Mouse (Mus musculus) heart, adult 11 months (tissue): ENCODE results near the gene Atxn2.
"Not testable (repeated sequence)": the region's sequence is repeated elsewhere in the genome, so short reads cannot be mapped to it uniquely, and the experiment has no call there.

Experiments
- DNase-seq: peaks from one replicate; pipeline ENCODE4 v3.0.0; 2022

Atxn2 gene

GRCm38 (mm10) chr5:121711174-121711927, at the start of gene Atxn2:
Gene Atxn2 (plus strand): TSS chr5:121711337.
- DNase-seq = peak; percentile 100

DNA sequence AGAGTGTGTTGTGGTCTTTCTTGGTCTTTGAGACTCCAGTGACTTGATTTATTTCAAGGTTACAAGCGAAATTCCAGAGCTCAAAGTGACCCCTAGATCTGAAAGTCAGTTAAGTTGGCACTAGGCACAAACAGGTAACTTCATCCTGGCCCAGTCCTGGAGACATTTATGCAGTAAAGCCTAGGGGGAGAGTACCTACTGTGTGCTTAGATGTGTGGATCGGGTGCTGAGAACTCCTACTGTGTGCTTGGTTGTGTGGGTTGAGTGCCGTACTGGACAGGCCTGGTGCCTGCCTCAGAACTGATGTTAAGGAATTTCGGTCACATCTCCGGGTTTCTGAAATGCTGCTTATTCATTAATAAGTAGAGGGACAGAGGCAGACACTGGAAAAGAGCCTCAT, 49.6 kb upstream of the Atxn2 start:
- no peak for DNase-seq

- no peak for DNase-seq
Observed at GRCm38 (mm10) chr5:121663456-121663855, 47.7 kb upstream of the Atxn2 start.

- no peak for DNase-seq
Observed at GRCm38 (mm10) chr5:121664078-121664477, 47.1 kb upstream of the Atxn2 start.

GRCm38 (mm10) chr5:121664971-121665370, 46.2 kb upstream of the Atxn2 start:
- no peak for DNase-seq

DNA sequence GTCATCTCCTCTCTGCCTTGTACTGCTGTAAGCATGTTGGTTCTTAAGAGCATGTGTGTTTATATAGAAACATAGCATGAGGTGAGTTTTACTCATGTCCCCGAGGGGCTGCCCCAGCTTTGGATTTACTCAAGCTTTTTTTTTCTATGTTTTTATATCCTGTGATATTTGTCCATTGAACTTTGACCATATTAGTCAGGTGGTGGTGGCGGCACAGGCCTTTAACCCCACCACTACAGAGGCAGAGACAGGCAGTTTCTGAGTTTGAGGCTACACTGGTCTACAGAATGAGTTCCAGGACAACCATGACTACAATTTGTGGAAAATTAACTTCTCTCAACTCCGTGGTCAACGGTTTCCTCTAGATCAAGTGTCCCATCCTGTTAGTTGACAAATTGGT, 44.1 kb upstream of the Atxn2 start:
- no peak for DNase-seq

DNA sequence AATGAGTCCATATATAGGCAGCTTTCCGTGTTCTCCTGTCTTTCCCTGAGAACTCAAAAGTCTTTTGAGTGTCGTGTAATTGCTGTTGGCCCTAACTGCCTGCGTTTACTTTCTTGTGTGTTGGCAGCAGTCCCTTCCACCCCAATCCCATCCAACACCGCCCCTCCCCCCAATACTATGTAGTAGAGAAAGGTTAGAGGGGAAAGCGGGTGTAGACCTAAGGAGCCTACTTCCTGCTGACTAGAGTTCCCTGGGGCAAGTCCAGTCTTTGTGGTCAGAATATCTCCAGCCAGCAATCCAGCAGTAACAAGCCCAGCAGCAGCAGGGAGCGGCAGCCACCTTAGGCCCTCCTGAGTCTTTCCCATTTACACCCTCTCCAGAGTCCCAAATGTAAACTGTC, 42.7 kb upstream of the Atxn2 start:
- DNase-seq = no peak

DNA sequence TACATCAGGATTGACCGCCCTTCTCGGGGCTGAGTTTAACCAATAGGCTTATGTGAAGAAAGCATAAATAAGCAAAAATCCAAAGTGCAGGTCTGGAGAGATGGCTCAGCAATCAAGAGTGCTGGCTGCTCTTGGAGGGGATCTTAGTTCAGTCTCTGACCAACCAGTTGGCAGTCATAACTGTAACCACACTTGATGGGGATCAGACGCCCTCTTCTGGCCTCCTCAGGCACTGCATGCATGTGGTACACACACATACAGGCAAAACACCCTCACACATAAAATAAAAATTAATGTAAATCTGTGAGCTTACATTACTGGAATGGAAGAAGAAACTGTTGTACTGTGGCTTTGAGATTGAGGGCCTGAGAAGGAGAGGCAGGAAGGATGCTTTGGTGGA, 40.7 kb upstream of the Atxn2 start:
- DNase-seq = no peak

DNA sequence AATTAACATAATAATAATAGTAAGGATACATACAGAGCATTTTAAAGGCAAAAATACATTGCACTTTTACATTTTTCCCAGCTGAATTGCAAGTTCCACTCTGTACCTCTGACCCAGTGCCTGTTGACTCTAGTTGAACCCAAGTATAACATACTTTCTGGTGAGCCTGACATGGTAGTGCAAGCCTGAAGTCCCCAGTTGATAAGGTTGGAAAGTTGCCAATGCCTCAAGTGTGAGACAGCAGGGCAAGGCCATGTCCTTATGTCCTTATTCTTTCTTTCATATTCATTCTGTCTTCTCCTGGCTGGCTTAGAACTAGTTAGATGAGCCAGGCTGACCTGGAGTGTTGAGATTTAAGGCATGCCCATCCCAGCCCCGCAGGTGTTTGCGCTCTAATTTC, 28.9 kb upstream of the Atxn2 start:
- DNase-seq = no peak

GRCm38 (mm10) chr5:121685495-121685894, 25.6 kb upstream of the Atxn2 start:
- DNase-seq = no peak

DNA sequence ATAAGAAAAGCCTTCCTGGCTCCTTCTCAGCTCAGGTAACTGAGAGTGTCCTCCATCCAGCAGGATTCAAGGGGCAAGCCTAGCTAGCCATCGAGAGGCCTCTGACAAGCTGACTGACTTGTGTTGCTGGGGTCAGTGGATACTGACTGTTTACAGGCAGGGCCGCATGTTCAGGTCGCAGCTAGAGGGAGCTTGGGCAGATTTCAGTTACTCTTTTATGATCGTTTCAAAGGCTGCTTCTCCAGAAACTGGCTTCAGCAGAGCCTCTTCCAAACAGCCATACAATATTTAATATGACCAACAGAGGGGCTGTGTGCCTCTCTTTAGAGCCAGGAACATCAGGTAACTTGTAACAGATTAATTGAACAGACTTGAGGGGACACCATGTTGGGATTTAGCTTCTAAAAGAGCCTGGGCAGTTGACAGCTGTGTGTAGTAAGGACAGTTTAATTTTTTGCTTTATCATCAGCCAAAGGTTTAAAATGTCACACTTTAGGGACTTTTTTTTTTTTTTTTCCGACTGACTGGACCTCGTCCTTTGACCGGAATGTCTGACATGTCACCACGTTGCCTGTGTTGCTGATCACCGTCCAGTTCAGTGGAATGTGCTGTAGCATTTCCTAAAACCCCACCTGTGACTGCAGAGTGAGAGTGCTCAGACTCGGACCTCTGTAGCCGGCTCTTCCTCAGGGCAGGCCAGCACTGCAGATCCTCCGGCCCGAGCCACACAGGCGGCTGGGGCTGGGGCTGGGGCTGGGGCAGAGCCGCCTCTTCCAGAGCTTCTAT, 24.8 kb upstream of the Atxn2 start:
- no peak for DNase-seq

DNA sequence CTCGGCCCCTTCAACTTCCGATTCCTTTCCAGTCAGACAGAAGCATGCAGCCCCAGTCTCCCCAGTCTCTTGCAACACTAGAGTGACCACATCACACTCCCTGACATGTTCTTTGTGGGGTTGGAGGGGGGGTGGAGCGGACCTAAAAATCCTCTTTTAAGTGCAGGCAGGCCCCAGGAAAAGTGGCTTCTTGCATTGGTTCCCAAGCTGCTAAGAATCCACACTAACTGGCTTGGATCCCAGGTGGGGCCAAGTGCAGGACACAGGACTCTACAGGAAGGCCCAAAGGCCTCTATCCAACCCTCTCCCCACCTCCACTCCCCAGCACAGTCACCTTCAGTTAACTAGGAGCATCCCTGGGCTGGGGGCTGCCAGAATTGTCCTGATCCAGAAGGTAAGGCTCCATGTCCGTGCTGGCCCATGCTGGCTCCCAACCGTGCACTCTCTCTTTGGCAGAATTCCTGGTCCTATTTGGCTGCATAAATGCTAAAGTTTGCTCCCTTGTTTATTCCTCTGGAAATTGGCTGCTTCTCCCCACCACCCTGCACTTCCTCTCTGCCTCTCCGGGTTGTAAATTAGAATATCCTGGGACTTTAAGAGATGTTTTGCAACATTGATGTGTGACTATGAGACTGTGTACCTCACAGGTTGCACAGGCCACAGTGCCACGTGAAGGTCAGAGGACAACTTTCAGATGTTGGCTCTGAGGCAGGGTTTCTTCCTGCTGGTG, 20.5 kb upstream of the Atxn2 start:
- peak; percentile 97 for DNase-seq

DNA sequence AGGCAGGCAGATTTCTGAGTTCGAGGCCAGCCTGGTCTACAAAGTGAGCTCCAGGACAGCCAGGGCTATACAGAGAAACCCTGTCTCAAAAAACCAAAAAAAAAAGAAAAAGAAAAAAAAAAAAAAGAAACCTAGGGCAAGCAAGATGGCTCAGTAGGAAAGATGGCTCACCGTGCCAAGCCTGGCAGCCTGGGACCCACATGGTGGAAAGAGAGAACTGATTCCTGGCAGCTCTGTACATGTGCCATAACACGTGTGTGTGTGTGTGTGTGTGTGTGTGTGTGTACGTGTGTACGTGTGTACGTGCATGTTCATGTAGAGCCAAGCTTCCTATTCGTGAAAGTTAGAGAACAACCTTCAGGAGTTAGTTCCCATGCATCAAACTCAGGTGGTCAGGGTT, 19.7 kb upstream of the Atxn2 start:
- not testable (repeated sequence) for DNase-seq

GRCm38 (mm10) chr5:121692897-121693296, 18.2 kb upstream of the Atxn2 start:
- peak; percentile 63 for DNase-seq

DNA sequence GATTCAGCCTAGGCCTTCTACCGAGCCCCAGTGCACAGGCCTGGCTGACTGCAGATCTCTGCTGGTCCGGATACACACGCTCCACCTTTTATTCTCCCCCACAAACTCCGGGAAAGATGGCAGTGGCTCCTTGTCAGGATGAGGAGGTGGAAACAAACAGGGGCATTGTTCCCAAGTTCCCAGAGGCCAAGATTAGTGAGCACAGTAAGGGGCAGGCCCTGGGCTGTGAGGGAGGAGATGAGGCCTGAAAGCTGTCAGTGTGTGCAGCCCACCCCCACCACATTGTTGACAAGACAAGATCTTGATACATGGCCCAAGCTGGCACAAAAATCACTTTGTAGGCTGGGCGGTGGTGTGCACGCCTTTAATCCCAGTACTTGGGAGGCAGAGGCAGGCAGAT, 14.4 kb upstream of the Atxn2 start:
- no peak for DNase-seq

DNA sequence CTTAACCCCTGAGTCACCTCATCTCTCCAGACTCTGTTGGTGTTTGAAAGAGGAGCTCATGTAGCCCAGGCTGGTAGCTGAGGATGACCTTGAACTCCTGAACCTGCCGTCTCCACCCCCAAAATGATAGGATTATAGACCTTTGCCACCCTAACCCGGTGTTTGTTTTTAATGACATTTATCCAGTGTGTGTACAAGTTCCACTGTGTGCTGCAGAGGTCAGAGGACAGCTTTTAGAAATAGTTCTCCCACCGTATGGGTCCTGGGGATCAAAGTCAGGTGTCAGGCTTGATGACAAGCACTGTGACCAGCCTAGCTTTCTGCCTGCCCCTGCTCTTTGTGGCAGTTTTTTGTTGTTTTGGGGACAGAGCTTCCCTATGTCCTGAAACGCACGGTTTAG, 11.2 kb upstream of the Atxn2 start:
- no peak for DNase-seq

DNA sequence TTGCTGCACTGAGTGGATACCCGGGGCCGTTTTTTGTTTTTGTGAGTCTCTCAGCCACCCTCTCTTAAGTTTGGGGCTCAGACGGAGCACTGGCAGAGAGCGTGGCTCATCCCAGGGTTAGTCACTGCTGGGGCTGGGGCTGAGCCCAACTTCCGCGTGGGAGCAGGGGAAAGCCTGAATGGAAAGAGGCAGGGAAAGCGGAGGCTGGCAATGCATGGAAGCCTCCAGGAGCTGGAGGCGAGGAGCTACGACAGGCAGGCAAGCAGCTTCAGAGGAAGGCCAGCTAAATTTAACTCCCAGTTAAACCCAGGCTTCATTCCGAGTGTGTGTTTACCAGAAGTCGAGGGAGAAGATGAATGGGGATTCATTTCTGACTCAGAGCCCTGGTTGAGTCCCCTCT, 10.6 kb upstream of the Atxn2 start:
- DNase-seq = no peak

DNA sequence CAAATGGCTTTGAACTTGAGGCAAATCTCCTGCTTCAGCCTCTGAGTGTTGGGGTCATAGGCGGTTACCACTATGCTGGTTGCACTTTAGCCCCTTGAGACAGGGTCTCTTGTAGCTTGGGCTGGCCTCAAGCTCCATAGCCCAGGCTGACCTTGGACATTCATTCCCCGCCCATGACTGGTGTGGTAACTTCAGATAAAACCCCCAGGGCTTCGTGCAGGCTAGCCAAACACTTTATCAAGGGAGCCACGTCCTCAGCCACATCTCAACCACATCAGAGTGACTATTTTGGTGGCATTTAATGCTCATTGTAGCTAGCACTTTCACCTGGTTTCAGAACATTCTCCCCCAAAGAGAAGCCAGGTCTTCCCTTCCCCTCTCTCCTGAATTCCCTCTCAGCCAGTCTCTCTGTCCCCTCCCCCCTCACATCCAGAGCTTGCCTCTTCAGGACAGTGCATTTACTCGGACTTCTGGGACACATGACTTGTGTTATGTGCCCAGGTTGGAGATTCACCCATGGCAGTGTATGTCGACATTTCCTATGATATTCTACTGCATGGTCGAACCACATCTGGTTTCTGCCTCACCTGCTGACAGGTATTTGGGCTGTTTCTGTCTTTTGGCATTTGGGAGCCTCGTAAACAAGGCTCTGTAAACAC, 9.9 kb upstream of the Atxn2 start:
- no peak for DNase-seq

DNA sequence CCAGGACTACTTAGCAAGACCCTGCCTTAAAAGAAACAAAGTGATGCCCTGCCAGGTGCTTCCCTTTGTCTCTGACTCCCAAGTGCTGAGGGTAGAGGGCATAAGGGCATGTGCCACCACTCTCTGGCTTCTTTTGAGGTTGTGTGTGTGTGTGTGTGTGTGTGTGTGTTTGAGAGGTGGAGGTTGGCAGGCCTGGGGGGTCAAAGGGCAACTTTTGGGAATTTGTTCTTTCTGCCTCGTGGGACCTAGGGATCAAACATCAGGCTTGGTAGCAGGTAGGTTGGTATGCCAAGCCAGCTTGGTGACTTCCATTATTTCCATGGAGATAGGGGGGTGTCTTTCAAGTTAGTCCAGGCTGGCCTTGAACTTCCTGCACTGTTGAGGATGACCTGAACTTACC, 7.8 kb upstream of the Atxn2 start:
- DNase-seq = no peak

DNA sequence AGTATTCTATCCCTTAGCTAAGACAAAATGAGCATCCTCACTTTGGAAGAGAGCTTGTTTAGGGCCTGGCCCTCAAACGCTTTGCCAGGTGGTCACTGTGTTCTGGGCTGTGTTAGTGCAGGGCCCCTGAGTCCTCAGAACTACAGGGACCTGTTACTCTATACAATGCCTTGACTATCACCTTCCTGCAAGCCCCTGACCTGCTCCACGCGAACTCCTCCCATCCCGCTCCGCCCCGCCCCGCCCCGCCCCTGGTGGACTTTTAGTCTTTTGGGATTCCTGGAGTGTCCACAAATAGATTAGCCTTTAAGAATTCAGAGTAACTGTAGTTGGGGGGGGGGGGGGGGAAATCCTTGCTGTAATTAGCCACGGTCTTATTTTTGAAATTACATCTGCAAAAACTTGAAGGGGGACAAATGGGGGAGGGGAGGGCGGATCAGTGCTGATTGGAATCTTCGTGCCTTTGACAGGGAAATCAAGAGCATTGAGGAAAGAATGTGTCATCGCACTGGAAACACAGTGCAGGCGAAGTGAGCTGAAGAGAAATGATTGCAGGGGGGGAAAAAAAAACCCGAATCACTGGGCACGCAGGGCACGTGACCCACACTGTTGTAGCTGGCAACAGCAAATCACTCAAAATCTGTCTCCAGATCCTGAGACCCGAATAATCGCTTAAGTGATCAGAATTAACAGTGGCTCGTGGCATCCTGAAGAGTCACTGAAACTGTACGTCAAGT, 6.5 kb upstream of the Atxn2 start:
- no peak for DNase-seq

DNA sequence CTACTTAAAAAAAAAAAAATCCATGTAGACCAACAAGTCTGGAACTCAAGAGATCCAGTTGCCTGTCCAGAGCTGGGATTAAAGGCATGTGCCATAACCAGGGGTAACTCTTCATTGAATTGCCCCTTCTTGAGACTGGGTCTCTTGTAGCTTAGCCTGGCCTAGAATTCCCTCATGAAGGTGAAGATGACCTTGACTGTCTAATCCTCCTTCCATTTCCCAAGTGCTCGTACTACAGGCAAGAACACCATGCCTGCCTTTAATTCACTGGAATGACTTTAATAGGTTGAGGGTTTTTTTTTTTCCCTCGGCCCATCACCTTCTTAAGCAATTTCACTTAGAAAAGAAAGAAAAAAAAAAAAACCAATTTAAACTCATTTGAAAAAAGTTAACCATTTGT, 735 bp upstream of the Atxn2 start:
- no peak for DNase-seq

GRCm38 (mm10) chr5:121710851-121711173, 325 bp upstream of the Atxn2 start:
- no peak for DNase-seq

DNA sequence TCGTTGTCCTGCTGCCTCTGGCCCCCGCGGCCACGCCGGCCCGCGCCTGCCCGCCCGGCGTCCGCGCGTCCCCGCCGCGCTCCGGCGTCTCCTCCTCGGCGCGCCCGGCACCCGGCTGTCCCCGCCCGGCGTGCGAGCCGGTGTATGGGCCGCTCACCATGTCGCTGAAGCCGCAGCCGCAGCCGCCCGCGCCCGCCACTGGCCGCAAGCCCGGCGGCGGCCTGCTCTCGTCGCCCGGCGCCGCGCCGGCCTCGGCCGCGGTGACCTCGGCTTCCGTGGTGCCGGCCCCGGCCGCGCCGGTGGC, 743 bp downstream of the Atxn2 start:
- DNase-seq = no peak
